Mouse (Mus musculus): ENCODE measurements at regions not wholly inside any gene's neighbourhood (a gene's known extent, or its start where the extent isn't known, plus 50 kb on each side); places are given as distances from the start of the nearest gene placed in this dataset.

- Histone ChIP-seq H3K4me3 (ENCODE audit: low read depth, low read length) (no peak overlapping the region), H3K36me3 (ENCODE audit: control insufficient read depth, insufficient read depth, low read length) (no peaks in the 10 kb centered on the region), H3K27me3 (ENCODE audit: control insufficient read depth, insufficient read depth, low read length) (no peaks in the 10 kb centered on the region), H3K4me1 (ENCODE audit: control insufficient read depth, insufficient read depth, insufficient read length, low read length) (no peaks in the 10 kb centered on the region), H3K27ac (ENCODE audit: insufficient read depth, low read depth, low read length) (no peak overlapping the region)
- WGBS, result 67% methylated on average over 3 of the region's 3 CpGs
- TF ChIP-seq POLR2A (IDR thresholded peaks at IDR 0.05; ENCODE audit: low read depth, low read length), result no peak
Observed at GRCm38 (mm10) chr1:176655487-176656333, 158.2 kb downstream of the Cep170 start.

- H3K27me3 ChIP-seq (ENCODE audit: control insufficient read depth, insufficient read depth, low read length), result no peaks in the 10 kb centered on the region
- H3K36me3 ChIP-seq (ENCODE audit: control insufficient read depth, insufficient read depth, low read length), result no peaks in the 10 kb centered on the region
- no peak overlapping the region for H3K4me3 ChIP-seq (ENCODE audit: low read depth, low read length)
- TF ChIP-seq CTCF (IDR thresholded peaks at IDR 0.05; ENCODE audit: extremely low read depth, insufficient read length, insufficient replicate concordance, low read depth, low read length), result no peak
- TF ChIP-seq POLR2A (IDR thresholded peaks at IDR 0.05; ENCODE audit: low read depth, low read length), result no peak
- no peaks in the 10 kb centered on the region for H3K4me1 ChIP-seq (ENCODE audit: control insufficient read depth, insufficient read depth, insufficient read length, low read length)
- 8% methylated on average over 1 of the region's 1 CpGs for WGBS
- H3K27ac ChIP-seq (ENCODE audit: insufficient read depth, low read depth, low read length), result no peak overlapping the region
Observed at GRCm38 (mm10) chr1:176644248-176644647, 169.6 kb downstream of the Cep170 start.

- H3K4me3 ChIP-seq (ENCODE audit: low read depth, low read length), result no peak overlapping the region
- TF ChIP-seq CTCF (IDR thresholded peaks at IDR 0.05; ENCODE audit: extremely low read depth, insufficient read length, insufficient replicate concordance, low read depth, low read length) (no peak), POLR2A (IDR thresholded peaks at IDR 0.05; ENCODE audit: low read depth, low read length) (no peak)
- no peaks in the 10 kb centered on the region for H3K36me3 ChIP-seq (ENCODE audit: control insufficient read depth, insufficient read depth, low read length)
- no peak overlapping the region for H3K27ac ChIP-seq (ENCODE audit: insufficient read depth, low read depth, low read length)
- 66% methylated on average over 4 of the region's 4 CpGs for WGBS
- H3K27me3 ChIP-seq (ENCODE audit: control insufficient read depth, insufficient read depth, low read length), result no peaks in the 10 kb centered on the region
- H3K4me1 ChIP-seq (ENCODE audit: control insufficient read depth, insufficient read depth, insufficient read length, low read length), result no peaks in the 10 kb centered on the region
Observed at GRCm38 (mm10) chr1:176623171-176623570, 190.7 kb downstream of the Cep170 start.

- no peak for TF ChIP-seq CTCF (IDR thresholded peaks at IDR 0.05; ENCODE audit: extremely low read depth, insufficient read length, insufficient replicate concordance, low read depth, low read length)
- no peak for TF ChIP-seq POLR2A (IDR thresholded peaks at IDR 0.05; ENCODE audit: low read depth, low read length)
- no peak overlapping the region for H3K27ac ChIP-seq (ENCODE audit: insufficient read depth, low read depth, low read length)
- no peak overlapping the region for H3K4me3 ChIP-seq (ENCODE audit: low read depth, low read length)
- 81% methylated on average over 5 of the region's 5 CpGs for WGBS
- H3K27me3 ChIP-seq (ENCODE audit: control insufficient read depth, insufficient read depth, low read length), result no peaks in the 10 kb centered on the region
- H3K36me3 ChIP-seq (ENCODE audit: control insufficient read depth, insufficient read depth, low read length), result no peaks in the 10 kb centered on the region
- no peaks in the 10 kb centered on the region for H3K4me1 ChIP-seq (ENCODE audit: control insufficient read depth, insufficient read depth, insufficient read length, low read length)
Observed at GRCm38 (mm10) chr1:176622213-176622612, 191.7 kb downstream of the Cep170 start.

GRCm38 (mm10) chr1:176621285-176621684 lies 192.6 kb downstream of the Cep170 start:
- 81% methylated on average over 2 of the region's 2 CpGs for WGBS
- TF ChIP-seq CTCF (IDR thresholded peaks at IDR 0.05; ENCODE audit: extremely low read depth, insufficient read length, insufficient replicate concordance, low read depth, low read length) (no peak), POLR2A (IDR thresholded peaks at IDR 0.05; ENCODE audit: low read depth, low read length) (no peak)
- H3K27me3 ChIP-seq (ENCODE audit: control insufficient read depth, insufficient read depth, low read length), result no peaks in the 10 kb centered on the region
- H3K27ac ChIP-seq (ENCODE audit: insufficient read depth, low read depth, low read length), result no peak overlapping the region
- no peak overlapping the region for H3K4me3 ChIP-seq (ENCODE audit: low read depth, low read length)
- no peaks in the 10 kb centered on the region for H3K4me1 ChIP-seq (ENCODE audit: control insufficient read depth, insufficient read depth, insufficient read length, low read length)
- no peaks in the 10 kb centered on the region for H3K36me3 ChIP-seq (ENCODE audit: control insufficient read depth, insufficient read depth, low read length)

GRCm38 (mm10) chr1:176618896-176619295 lies 195.0 kb downstream of the Cep170 start:
- TF ChIP-seq POLR2A (IDR thresholded peaks at IDR 0.05; ENCODE audit: low read depth, low read length) (no peak), CTCF (IDR thresholded peaks at IDR 0.05; ENCODE audit: extremely low read depth, insufficient read length, insufficient replicate concordance, low read depth, low read length) (no peak)
- WGBS, result 79% methylated on average over 4 of the region's 4 CpGs
- no peak overlapping the region for H3K4me3 ChIP-seq (ENCODE audit: low read depth, low read length)

GRCm38 (mm10) chr1:176615673-176616072 lies 198.2 kb downstream of the Cep170 start:
- no peak for TF ChIP-seq POLR2A (IDR thresholded peaks at IDR 0.05; ENCODE audit: low read depth, low read length)
- no peak for TF ChIP-seq CTCF (IDR thresholded peaks at IDR 0.05; ENCODE audit: extremely low read depth, insufficient read length, insufficient replicate concordance, low read depth, low read length)
- Histone ChIP-seq H3K36me3 (ENCODE audit: control insufficient read depth, insufficient read depth, low read length) (no peaks in the 10 kb centered on the region), H3K27me3 (ENCODE audit: control insufficient read depth, insufficient read depth, low read length) (no peaks in the 10 kb centered on the region), H3K4me1 (ENCODE audit: control insufficient read depth, insufficient read depth, insufficient read length, low read length) (no peaks in the 10 kb centered on the region), H3K4me3 (ENCODE audit: low read depth, low read length) (no peak overlapping the region), H3K27ac (ENCODE audit: insufficient read depth, low read depth, low read length) (no peak overlapping the region)
- 70% methylated on average over 2 of the region's 2 CpGs for WGBS

More at GRCm38 (mm10) chr1:176618896-176619295, 195.0 kb downstream of the Cep170 start:
- Histone ChIP-seq H3K27me3 (ENCODE audit: control insufficient read depth, insufficient read depth, low read length) (no peaks in the 10 kb centered on the region), H3K4me1 (ENCODE audit: control insufficient read depth, insufficient read depth, insufficient read length, low read length) (no peaks in the 10 kb centered on the region), H3K27ac (ENCODE audit: insufficient read depth, low read depth, low read length) (no peak overlapping the region), H3K36me3 (ENCODE audit: control insufficient read depth, insufficient read depth, low read length) (no peaks in the 10 kb centered on the region)

Data from small intestine, adult 2 months (tissue).